Mouse (Mus musculus): Measurements from ENCODE around the gene Pdha2. TPM values are rescaled to one million over a fixed set of nuclear protein-coding genes. Genes with fewer than 3 reads are reported as not detected.

The Pdha2 gene
- polyA plus RNA-seq, 1 experiment from 2014 or later: not detected

- H3K27ac ChIP-seq: no peak overlapping the region
- H3K9me3 ChIP-seq: peaks cover 9% of the 10 kb centered on the region; the same call in 1 of the 2 replicates
- WGBS: 97% methylated on average over 17 of the region's 17 CpGs
- no peak overlapping the region for H3K4me2 ChIP-seq (replicated peaks)
- no peak overlapping the region for H3K4me3 ChIP-seq
- no peaks in the 10 kb centered on the region for H3K27me3 ChIP-seq
- no peak for ATAC-seq (ENCODE audit: insufficient number of reproducible peaks, insufficient read depth, low FRiP score, low TSS enrichment)
- no peak overlapping the region for H3K9ac ChIP-seq
- no peaks in the 10 kb centered on the region for H3K4me1 ChIP-seq
- no peaks in the 10 kb centered on the region for H3K36me3 ChIP-seq
Measured at GRCm38 (mm10) chr3:141211644-141212043, 511 bp downstream of the Pdha2 start.

DNA sequence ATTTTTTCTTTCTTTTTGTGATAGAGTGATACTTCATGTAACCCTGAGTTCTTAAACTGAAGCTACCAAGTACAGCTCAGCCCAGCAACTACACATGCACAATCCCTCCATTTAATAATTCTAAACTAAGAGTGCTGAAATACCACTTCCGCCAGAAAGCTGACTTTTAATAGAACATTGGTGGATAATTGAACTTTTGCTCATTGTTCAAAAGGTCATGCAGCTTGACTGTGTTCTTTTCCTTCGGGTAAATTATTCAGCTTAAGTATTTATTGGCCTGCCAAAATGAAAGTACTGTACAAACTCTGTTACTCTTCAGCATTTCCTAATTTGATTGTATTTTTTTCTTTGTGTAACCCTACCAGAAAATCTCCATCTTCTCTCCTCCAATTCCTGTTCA, 10.4 kb downstream of the Pdha2 start:
- H3K27ac ChIP-seq: no peak overlapping the region
- H3K9me3 ChIP-seq: no peaks in the 10 kb centered on the region
- no peak overlapping the region for H3K4me3 ChIP-seq
- no peak for ATAC-seq (ENCODE audit: insufficient number of reproducible peaks, insufficient read depth, low FRiP score, low TSS enrichment)
- no peak overlapping the region for H3K9ac ChIP-seq
- no peaks in the 10 kb centered on the region for H3K36me3 ChIP-seq
- no peaks in the 10 kb centered on the region for H3K4me1 ChIP-seq
- H3K4me2 ChIP-seq (replicated peaks): no peak overlapping the region
- H3K27me3 ChIP-seq: no peaks in the 10 kb centered on the region
- 75% methylated on average over 2 of the region's 2 CpGs for WGBS

GRCm38 (mm10) chr3:141197308-141197861, 14.8 kb downstream of the Pdha2 start:
- no peak overlapping the region for H3K4me2 ChIP-seq (replicated peaks)
- H3K9ac ChIP-seq: no peak overlapping the region
- 71% methylated on average over 4 of the region's 4 CpGs for WGBS
- H3K27ac ChIP-seq: no peak overlapping the region
- no peaks in the 10 kb centered on the region for H3K36me3 ChIP-seq
- no peaks in the 10 kb centered on the region for H3K9me3 ChIP-seq
- H3K27me3 ChIP-seq: no peaks in the 10 kb centered on the region
- no peak overlapping the region for H3K4me3 ChIP-seq
- H3K4me1 ChIP-seq: no peaks in the 10 kb centered on the region
- ATAC-seq (ENCODE audit: insufficient number of reproducible peaks, insufficient read depth, low FRiP score, low TSS enrichment): no peak

- no peak for ATAC-seq (ENCODE audit: insufficient number of reproducible peaks, insufficient read depth, low FRiP score, low TSS enrichment)
- H3K4me1 ChIP-seq: no peaks in the 10 kb centered on the region
- H3K4me2 ChIP-seq (replicated peaks): no peak overlapping the region
- H3K27ac ChIP-seq: no peak overlapping the region
- WGBS: 88% methylated on average over 3 of the region's 3 CpGs
- H3K9me3 ChIP-seq: no peaks in the 10 kb centered on the region
- H3K27me3 ChIP-seq: no peaks in the 10 kb centered on the region
- H3K36me3 ChIP-seq: no peaks in the 10 kb centered on the region
- H3K4me3 ChIP-seq: no peak overlapping the region
- no peak overlapping the region for H3K9ac ChIP-seq
Measured at GRCm38 (mm10) chr3:141191653-141192052, 20.5 kb downstream of the Pdha2 start.

- Histone ChIP-seq H3K27ac (no peak overlapping the region), H3K9ac (no peak overlapping the region), H3K4me2 (replicated peaks) (no peak overlapping the region), H3K4me3 (no peak overlapping the region), H3K36me3 (no peaks in the 10 kb centered on the region), H3K9me3 (no peaks in the 10 kb centered on the region), H3K4me1 (no peaks in the 10 kb centered on the region), H3K27me3 (no peaks in the 10 kb centered on the region)
- 77% methylated on average over 4 of the region's 4 CpGs for WGBS
- no peak for ATAC-seq (ENCODE audit: insufficient number of reproducible peaks, insufficient read depth, low FRiP score, low TSS enrichment)
Measured at GRCm38 (mm10) chr3:141190429-141190828, 21.7 kb downstream of the Pdha2 start.

GRCm38 (mm10) chr3:141160986-141161385, 51.2 kb downstream of the Pdha2 start:
- Histone ChIP-seq H3K9ac (no peak overlapping the region), H3K36me3 (no peaks in the 10 kb centered on the region), H3K27me3 (no peaks in the 10 kb centered on the region), H3K4me2 (replicated peaks) (no peak overlapping the region), H3K4me3 (no peak overlapping the region), H3K9me3 (no peaks in the 10 kb centered on the region), H3K27ac (no peak overlapping the region), H3K4me1 (no peaks in the 10 kb centered on the region)
- no peak for ATAC-seq (ENCODE audit: insufficient number of reproducible peaks, insufficient read depth, low FRiP score, low TSS enrichment)
